Mouse (Mus musculus): ENCODE results near the gene Ugt8a.

- TF ChIP-seq POLR2A (IDR thresholded peaks at IDR 0.05; ENCODE audit: borderline replicate concordance, insufficient read depth, low read length) = no peak
- no peak for TF ChIP-seq CTCF (IDR thresholded peaks at IDR 0.05; ENCODE audit: borderline replicate concordance, insufficient read depth, low read depth, low read length)
Observed at GRCm38 (mm10) chr3:125827256-125827655, 111.2 kb downstream of the Ugt8a start.
